Mouse (Mus musculus): ENCODE measurements at regions not wholly inside any gene's neighbourhood (a gene's known extent, or its start where the extent isn't known, plus 50 kb on each side); places are given as distances from the start of the nearest gene placed in this dataset.

DNA sequence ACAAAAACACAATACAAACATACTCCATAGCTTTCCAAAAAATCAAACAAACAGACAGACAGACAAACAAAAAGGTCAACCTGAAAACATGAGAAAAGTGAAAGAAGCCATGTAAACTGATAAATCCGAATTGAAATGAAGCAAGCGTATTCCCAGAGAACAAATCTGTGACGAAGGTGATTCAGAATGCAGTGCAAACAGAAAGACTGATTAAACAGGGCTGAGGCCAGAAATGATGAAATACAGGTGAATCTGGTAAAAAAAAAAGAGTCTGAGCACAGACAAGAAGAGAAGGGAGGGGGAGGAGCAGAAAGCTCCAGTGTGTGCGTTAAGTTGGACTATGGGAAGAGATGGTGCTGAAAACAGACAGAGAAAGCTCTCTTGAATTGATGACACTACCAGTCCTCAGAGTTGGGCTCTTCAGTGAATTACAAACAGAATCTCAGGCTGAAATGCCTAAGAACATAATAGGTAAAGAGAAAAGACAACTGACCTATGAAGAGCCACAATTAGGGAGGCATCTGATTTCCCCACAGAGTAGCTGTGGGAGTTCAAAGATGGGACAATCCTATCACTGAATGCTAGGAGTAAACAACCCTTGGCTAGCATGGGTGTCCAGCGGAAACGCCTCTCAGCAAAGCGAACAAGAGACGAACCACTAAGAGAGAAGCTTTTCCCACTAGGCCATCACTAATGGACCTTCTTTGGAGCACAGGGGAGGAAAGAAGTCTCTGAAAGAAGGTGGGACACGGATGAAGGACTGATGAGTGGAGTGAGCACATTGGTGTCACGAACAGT is 140.3 kb upstream of the Runx1 start:
- H3K36me3 ChIP-seq (ENCODE audit: control insufficient read depth, insufficient read depth, low read length): no peaks in the 10 kb centered on the region

DNA sequence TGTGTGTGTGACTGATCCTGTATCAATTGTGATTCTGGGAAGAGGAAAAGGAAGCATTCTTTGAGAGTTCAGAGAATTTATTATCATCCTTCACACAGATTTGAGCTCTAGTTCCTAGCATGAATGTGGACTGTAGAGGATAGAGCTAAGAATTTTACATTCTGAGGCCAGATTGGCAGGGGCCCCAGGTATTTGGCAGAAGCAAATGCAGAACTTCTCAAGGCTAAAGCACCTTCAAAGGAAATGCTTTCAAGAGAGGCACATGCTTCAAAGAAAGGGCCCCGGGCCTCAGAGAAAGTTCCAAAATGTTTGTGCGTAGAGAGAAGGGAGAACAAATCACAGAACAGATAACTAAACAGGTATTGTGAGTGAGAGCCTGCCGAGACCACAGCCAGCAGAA is 139.7 kb upstream of the Runx1 start:
- Histone ChIP-seq H3K4me1 (ENCODE audit: control insufficient read depth, insufficient read depth, low read length) (no peaks in the 10 kb centered on the region), H3K4me3 (ENCODE audit: control insufficient read depth, low read depth, low read length) (no peak overlapping the region), H3K27me3 (ENCODE audit: control insufficient read depth, insufficient read depth, low read length) (no peaks in the 10 kb centered on the region), H3K36me3 (ENCODE audit: control insufficient read depth, insufficient read depth, low read length) (no peaks in the 10 kb centered on the region), H3K27ac (ENCODE audit: control insufficient read depth, insufficient read depth, low read depth, low read length) (no peak overlapping the region)
- TF ChIP-seq POLR2A (IDR thresholded peaks at IDR 0.05; ENCODE audit: control insufficient read depth, low read depth, low read length) (no peak), CTCF (IDR thresholded peaks at IDR 0.05; ENCODE audit: control insufficient read depth, insufficient read depth, insufficient replicate concordance, low read depth, low read length) (no peak)

More for the DNA sequence above, 140.3 kb upstream of the Runx1 start:
- H3K27me3 ChIP-seq (ENCODE audit: control insufficient read depth, insufficient read depth, low read length): no peaks in the 10 kb centered on the region
- H3K4me1 ChIP-seq (ENCODE audit: control insufficient read depth, insufficient read depth, low read length): no peaks in the 10 kb centered on the region
- H3K4me3 ChIP-seq (ENCODE audit: control insufficient read depth, low read depth, low read length): no peak overlapping the region
- H3K27ac ChIP-seq (ENCODE audit: control insufficient read depth, insufficient read depth, low read depth, low read length): no peak overlapping the region
- TF ChIP-seq CTCF (IDR thresholded peaks at IDR 0.05; ENCODE audit: control insufficient read depth, insufficient read depth, insufficient replicate concordance, low read depth, low read length) (no peak), POLR2A (IDR thresholded peaks at IDR 0.05; ENCODE audit: control insufficient read depth, low read depth, low read length) (no peak)

DNA sequence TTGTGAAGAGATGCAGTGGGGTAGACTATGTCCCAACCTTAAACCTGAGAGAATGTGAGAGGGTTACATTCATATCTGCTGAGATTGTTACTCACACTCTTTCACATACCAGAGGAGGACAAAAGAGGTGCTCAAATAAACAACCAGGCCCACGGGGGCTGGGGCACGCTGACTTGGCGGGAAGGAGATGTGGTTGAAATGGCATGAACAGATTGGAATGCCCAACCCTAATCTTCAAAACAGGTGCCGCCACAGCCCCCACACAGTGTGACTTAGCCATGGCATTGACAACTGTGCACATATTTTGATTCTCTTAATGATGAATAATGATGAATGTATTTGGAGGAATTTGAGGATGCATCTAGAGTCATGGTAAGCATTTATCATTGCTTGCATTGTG is 137.6 kb upstream of the Runx1 start:
- Histone ChIP-seq H3K36me3 (ENCODE audit: control insufficient read depth, insufficient read depth, low read length) (no peaks in the 10 kb centered on the region), H3K4me1 (ENCODE audit: control insufficient read depth, insufficient read depth, low read length) (no peaks in the 10 kb centered on the region), H3K4me3 (ENCODE audit: control insufficient read depth, low read depth, low read length) (no peak overlapping the region), H3K27ac (ENCODE audit: control insufficient read depth, insufficient read depth, low read depth, low read length) (no peak overlapping the region), H3K27me3 (ENCODE audit: control insufficient read depth, insufficient read depth, low read length) (no peaks in the 10 kb centered on the region)
- TF ChIP-seq CTCF (IDR thresholded peaks at IDR 0.05; ENCODE audit: control insufficient read depth, insufficient read depth, insufficient replicate concordance, low read depth, low read length) (no peak), POLR2A (IDR thresholded peaks at IDR 0.05; ENCODE audit: control insufficient read depth, low read depth, low read length) (no peak)

DNA sequence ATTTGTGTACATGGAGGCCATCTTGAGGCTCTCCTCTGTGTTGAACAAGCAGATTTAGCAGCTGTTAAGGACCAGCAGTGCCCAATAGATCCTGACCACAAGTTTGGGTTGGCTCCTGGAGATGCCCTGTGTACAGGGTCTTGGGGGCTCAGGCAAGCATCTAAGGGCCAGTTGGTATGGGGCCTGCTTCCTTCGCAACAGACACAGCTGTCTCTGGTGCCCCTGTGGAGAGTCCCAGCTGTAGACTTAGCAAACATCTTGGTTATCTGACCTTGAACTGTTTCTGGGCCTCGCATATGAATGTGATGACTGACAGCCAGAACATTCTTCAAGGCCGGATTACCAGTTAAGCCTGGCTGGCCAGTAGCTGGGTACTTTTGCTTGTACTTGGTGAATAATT is 135.4 kb upstream of the Runx1 start:
- Histone ChIP-seq H3K27me3 (ENCODE audit: control insufficient read depth, insufficient read depth, low read length) (no peaks in the 10 kb centered on the region), H3K4me3 (ENCODE audit: control insufficient read depth, low read depth, low read length) (no peak overlapping the region), H3K4me1 (ENCODE audit: control insufficient read depth, insufficient read depth, low read length) (no peaks in the 10 kb centered on the region), H3K36me3 (ENCODE audit: control insufficient read depth, insufficient read depth, low read length) (no peaks in the 10 kb centered on the region), H3K27ac (ENCODE audit: control insufficient read depth, insufficient read depth, low read depth, low read length) (no peak overlapping the region)
- no peak for TF ChIP-seq CTCF (IDR thresholded peaks at IDR 0.05; ENCODE audit: control insufficient read depth, insufficient read depth, insufficient replicate concordance, low read depth, low read length)
- no peak for TF ChIP-seq POLR2A (IDR thresholded peaks at IDR 0.05; ENCODE audit: control insufficient read depth, low read depth, low read length)

DNA sequence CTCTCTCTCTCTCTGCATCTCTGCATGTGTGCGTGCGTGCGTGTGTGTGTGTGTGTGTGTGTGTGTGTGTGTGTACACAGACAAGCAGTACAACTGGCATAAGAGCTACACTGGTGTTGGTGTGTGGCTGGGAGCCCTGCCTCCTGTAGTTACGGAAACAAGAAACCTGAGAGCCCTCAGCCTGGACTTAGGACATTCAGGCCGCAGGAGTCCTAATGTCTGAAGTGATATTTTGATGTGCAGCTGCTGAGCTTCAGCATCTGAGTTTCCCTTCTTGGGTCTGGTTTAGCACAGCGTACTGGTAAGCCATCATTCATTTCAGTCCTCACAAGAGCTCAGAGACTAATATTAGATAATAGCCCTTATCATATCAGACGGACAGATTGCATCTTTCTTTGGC is 134.8 kb upstream of the Runx1 start:
- no peak for TF ChIP-seq CTCF (IDR thresholded peaks at IDR 0.05; ENCODE audit: control insufficient read depth, insufficient read depth, insufficient replicate concordance, low read depth, low read length)
- no peak for TF ChIP-seq POLR2A (IDR thresholded peaks at IDR 0.05; ENCODE audit: control insufficient read depth, low read depth, low read length)
- no peaks in the 10 kb centered on the region for H3K27me3 ChIP-seq (ENCODE audit: control insufficient read depth, insufficient read depth, low read length)

DNA sequence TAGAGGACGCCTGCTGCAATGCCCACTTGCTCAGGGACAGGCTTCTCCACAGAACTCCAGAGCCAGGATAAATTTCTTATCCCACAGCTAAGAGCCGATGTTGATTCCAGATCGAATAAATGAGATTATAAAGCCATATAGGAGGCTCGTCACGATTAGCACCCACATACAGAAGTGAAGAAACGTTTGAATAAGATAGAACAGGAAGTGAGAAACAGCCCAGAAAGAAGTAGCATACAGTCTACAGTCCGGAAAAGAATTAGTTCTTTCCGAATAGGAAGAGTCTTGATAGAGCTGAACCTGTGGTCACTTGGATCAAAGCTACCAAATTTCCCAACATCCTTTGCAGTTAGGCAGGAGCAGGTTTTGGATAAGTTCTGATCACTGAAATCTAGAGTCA is 133.0 kb upstream of the Runx1 start:
- TF ChIP-seq CTCF (IDR thresholded peaks at IDR 0.05; ENCODE audit: control insufficient read depth, insufficient read depth, insufficient replicate concordance, low read depth, low read length): no peak
- TF ChIP-seq POLR2A (IDR thresholded peaks at IDR 0.05; ENCODE audit: control insufficient read depth, low read depth, low read length): no peak
- Histone ChIP-seq H3K27me3 (ENCODE audit: control insufficient read depth, insufficient read depth, low read length) (no peaks in the 10 kb centered on the region), H3K36me3 (ENCODE audit: control insufficient read depth, insufficient read depth, low read length) (no peaks in the 10 kb centered on the region), H3K27ac (ENCODE audit: control insufficient read depth, insufficient read depth, low read depth, low read length) (no peak overlapping the region), H3K4me3 (ENCODE audit: control insufficient read depth, low read depth, low read length) (no peak overlapping the region), H3K4me1 (ENCODE audit: control insufficient read depth, insufficient read depth, low read length) (no peaks in the 10 kb centered on the region)

More for the DNA sequence above, 134.8 kb upstream of the Runx1 start:
- no peaks in the 10 kb centered on the region for H3K4me1 ChIP-seq (ENCODE audit: control insufficient read depth, insufficient read depth, low read length)
- H3K36me3 ChIP-seq (ENCODE audit: control insufficient read depth, insufficient read depth, low read length): no peaks in the 10 kb centered on the region
- no peak overlapping the region for H3K27ac ChIP-seq (ENCODE audit: control insufficient read depth, insufficient read depth, low read depth, low read length)
- no peak overlapping the region for H3K4me3 ChIP-seq (ENCODE audit: control insufficient read depth, low read depth, low read length)

DNA sequence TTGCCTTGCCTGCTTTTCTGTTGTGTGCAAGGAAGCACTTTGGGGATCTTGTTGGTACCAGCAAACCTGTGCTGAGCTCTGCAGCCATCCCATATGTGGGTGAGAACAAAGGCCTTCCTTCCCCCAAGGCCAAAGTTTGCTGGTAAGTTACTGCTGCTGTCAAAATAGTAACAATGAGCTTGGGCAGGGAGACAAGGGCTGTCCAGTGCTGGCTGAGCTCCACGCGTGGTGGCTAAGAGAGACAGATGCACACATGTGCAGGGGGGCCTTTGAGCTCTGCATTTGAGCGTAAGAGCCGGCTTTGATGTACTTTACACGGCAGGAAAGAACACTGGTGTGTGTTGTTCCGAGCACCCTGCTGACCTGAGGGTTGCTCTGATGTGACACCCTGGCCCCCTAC is 132.2 kb upstream of the Runx1 start:
- no peak for TF ChIP-seq CTCF (IDR thresholded peaks at IDR 0.05; ENCODE audit: control insufficient read depth, insufficient read depth, insufficient replicate concordance, low read depth, low read length)
- TF ChIP-seq POLR2A (IDR thresholded peaks at IDR 0.05; ENCODE audit: control insufficient read depth, low read depth, low read length): no peak
- H3K27ac ChIP-seq (ENCODE audit: control insufficient read depth, insufficient read depth, low read depth, low read length): no peak overlapping the region

More for the DNA sequence above, 132.2 kb upstream of the Runx1 start:
- H3K4me3 ChIP-seq (ENCODE audit: control insufficient read depth, low read depth, low read length): no peak overlapping the region
- H3K36me3 ChIP-seq (ENCODE audit: control insufficient read depth, insufficient read depth, low read length): no peaks in the 10 kb centered on the region
- no peaks in the 10 kb centered on the region for H3K27me3 ChIP-seq (ENCODE audit: control insufficient read depth, insufficient read depth, low read length)
- H3K4me1 ChIP-seq (ENCODE audit: control insufficient read depth, insufficient read depth, low read length): no peaks in the 10 kb centered on the region
